In the genomic region with DNA sequence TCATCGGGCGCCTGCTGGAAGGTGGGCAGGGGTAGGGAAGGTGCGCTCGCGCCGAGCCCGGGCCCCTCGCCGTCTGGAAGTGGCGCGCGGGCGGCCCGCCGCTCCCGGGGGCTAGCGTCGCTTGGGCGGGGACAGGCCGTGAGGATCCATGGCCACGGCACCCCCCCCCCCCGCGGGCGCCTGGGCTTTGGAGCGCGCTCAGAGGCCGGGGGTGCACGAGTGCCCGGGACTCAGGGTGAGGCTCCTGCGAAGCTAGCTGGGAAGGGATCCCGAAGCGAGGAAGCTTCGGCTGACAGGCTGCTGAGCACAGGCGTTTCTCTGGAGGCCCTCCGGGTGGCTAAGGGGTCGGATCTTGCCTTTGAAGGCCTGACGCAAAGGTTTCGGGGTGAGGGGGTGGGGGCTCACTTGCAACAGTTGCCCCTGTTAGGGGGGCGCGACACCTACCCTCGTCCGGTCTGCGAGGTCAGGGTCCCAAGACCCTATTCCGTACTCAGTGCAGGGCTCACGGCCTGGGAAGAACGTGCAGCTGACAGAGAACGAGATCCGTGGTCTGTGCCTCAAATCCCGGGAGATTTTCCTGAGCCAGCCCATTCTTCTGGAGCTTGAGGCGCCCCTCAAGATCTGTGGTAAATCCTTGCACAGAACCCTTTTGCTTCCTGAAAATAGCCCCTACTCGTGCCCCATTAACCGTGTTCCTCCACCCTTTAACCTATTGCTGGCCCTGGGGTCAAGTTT, we compare ENCODE assay signal across 8 mouse cellular contexts. TPM values are rescaled to one million over a fixed set of nuclear protein-coding genes. Genes with fewer than 3 reads are reported as not detected.
DNase-seq lines count a peak whose midpoint lies in the region; ATAC-seq lines count a peak whose summit lies in the region.

No protein-coding gene starts in this region.

- no peak; the same call in none of the 2 replicates for ATAC-seq in kidney, embryonic 14.5 days (ENCODE audit: low FRiP score, low TSS enrichment)
- ATAC-seq in forebrain, embryonic 13.5 days: no peak; the same call in 1 of the 2 replicates
- ATAC-seq in liver, embryonic 15.5 days (ENCODE audit: insufficient read depth): peak; percentile 60
- ATAC-seq in granulocyte monocyte progenitor cell, adult 5-6 weeks (replicated peaks; ENCODE audit: poor library complexity, severe bottlenecking): no peak

- H3K36me3 ChIP-seq in kidney, embryonic 14.5 days (ENCODE audit: control insufficient read depth, insufficient read depth, low read length): peaks cover 45% of the 10 kb centered on the region
- H3K36me3 ChIP-seq in forebrain, embryonic 13.5 days (ENCODE audit: poor library complexity, severe bottlenecking): peaks cover 45% of the 10 kb centered on the region
- H3K36me3 ChIP-seq in liver, embryonic 15.5 days (replicated peaks): peaks cover 46% of the 10 kb centered on the region

- H3K27me3 ChIP-seq in kidney, embryonic 14.5 days (ENCODE audit: control insufficient read depth, insufficient read depth, low read length): no peaks in the 10 kb centered on the region
- no peaks in the 10 kb centered on the region for H3K27me3 ChIP-seq in forebrain, embryonic 13.5 days
- no peaks in the 10 kb centered on the region for H3K27me3 ChIP-seq in liver, embryonic 15.5 days

- DNase-seq in kidney, adult 11 months: no peak
- peak; percentile 57 for DNase-seq in MN1 (ENCODE audit: low spot score)
- no peak for DNase-seq in cerebellum, adult 11 months
- DNase-seq in frontal cortex, postnatal 14 days (ENCODE audit: low spot score in 2 of 2): no peak

- H3K4me3 ChIP-seq in kidney, embryonic 14.5 days (ENCODE audit: low read length): peak overlapping the region; percentile 97
- H3K4me3 ChIP-seq in forebrain, embryonic 13.5 days: peak overlapping the region; percentile 97
- H3K4me3 ChIP-seq in liver, embryonic 15.5 days (replicated peaks): peak overlapping the region; percentile 86

- peak overlapping the region; percentile 98 for H3K27ac ChIP-seq in kidney, embryonic 14.5 days (ENCODE audit: low read depth, low read length)
- peak overlapping the region; percentile 81 for H3K27ac ChIP-seq in forebrain, embryonic 13.5 days
- peak overlapping the region; percentile 87 for H3K27ac ChIP-seq in liver, embryonic 15.5 days (replicated peaks)

- peaks cover 29% of the 10 kb centered on the region for H3K4me1 ChIP-seq in kidney, embryonic 14.5 days (ENCODE audit: control insufficient read depth, insufficient read depth, low read length)
- H3K4me1 ChIP-seq in forebrain, embryonic 13.5 days: peaks cover 32% of the 10 kb centered on the region
- H3K4me1 ChIP-seq in liver, embryonic 15.5 days (replicated peaks): peaks cover 69% of the 10 kb centered on the region

- peak overlapping the region; percentile 93 for H3K4me2 ChIP-seq in kidney, embryonic 14.5 days (replicated peaks; ENCODE audit: low read depth, low read length)
- peak overlapping the region; percentile 82 for H3K4me2 ChIP-seq in forebrain, embryonic 13.5 days
- H3K4me2 ChIP-seq in liver, embryonic 15.5 days: peak overlapping the region; percentile 88

- WGBS in kidney, embryonic 14.5 days: 1% methylated on average over 41 of the region's 52 CpGs
- WGBS in forebrain, embryonic 13.5 days: under 1% methylated on average over 46 of the region's 52 CpGs
- under 1% methylated on average over 44 of the region's 52 CpGs for WGBS in liver, embryonic 15.5 days (ENCODE audit: insufficient replicate concordance)

- H3K9me3 ChIP-seq in kidney, embryonic 14.5 days (ENCODE audit: control insufficient read depth, low read length): no peaks in the 10 kb centered on the region
- H3K9me3 ChIP-seq in forebrain, embryonic 13.5 days (replicated peaks): no peaks in the 10 kb centered on the region
- no peaks in the 10 kb centered on the region for H3K9me3 ChIP-seq in liver, embryonic 15.5 days (replicated peaks)

- H3K9ac ChIP-seq in kidney, embryonic 14.5 days (ENCODE audit: low read depth, low read length): peak overlapping the region; percentile 97
- peak overlapping the region; percentile 96 for H3K9ac ChIP-seq in forebrain, embryonic 13.5 days
- H3K9ac ChIP-seq in liver, embryonic 15.5 days: peak overlapping the region; percentile 92

RNA-seq across cellular contexts. Expression of a gene that starts 0.6 kb away (rescaled TPM):
- polyA plus RNA-seq in kidney, embryonic 14.5 days (2014; fragmentation: Nextera tagmentation; extraction: Ambion mirVana): 987 and 1,041 TPM in 2 replicates
- polyA plus RNA-seq in forebrain, embryonic 13.5 days (2015; fragmentation: Nextera tagmentation; extraction: Ambion mirVana): 664 and 700 TPM in 2 replicates
- polyA plus RNA-seq in liver, embryonic 15.5 days (2015; fragmentation: Nextera tagmentation; extraction: Ambion mirVana): 414 and 425 TPM in 2 replicates
- 406 and 527 TPM in 2 replicates for total RNA-seq in granulocyte monocyte progenitor cell, adult 5-6 weeks (2014; fragmentation: Nextera tagmentation)
- 494 and 518 TPM in 2 replicates for total RNA-seq in granulocyte monocyte progenitor cell, adult 5-6 weeks (2017)

RNA-seq across cellular contexts. Expression of a gene that starts 1.3 kb away (rescaled TPM):
- polyA plus RNA-seq in kidney, embryonic 14.5 days (2014; fragmentation: Nextera tagmentation; extraction: Ambion mirVana): 2.7 and 3.2 TPM in 2 replicates
- 0.77 and 0.82 TPM in 2 replicates for polyA plus RNA-seq in forebrain, embryonic 13.5 days (2015; fragmentation: Nextera tagmentation; extraction: Ambion mirVana)
- 5.5 and 7.0 TPM in 2 replicates for polyA plus RNA-seq in liver, embryonic 15.5 days (2015; fragmentation: Nextera tagmentation; extraction: Ambion mirVana)
- 41.1 and 50.1 TPM in 2 replicates for total RNA-seq in granulocyte monocyte progenitor cell, adult 5-6 weeks (2014; fragmentation: Nextera tagmentation)
- 11.3 and 18.4 TPM in 2 replicates for total RNA-seq in granulocyte monocyte progenitor cell, adult 5-6 weeks (2017)

RNA-seq across cellular contexts. Expression of a gene that starts 9.0 kb away (rescaled TPM):
- 34.7 and 39.5 TPM in 2 replicates for polyA plus RNA-seq in kidney, embryonic 14.5 days (2014; fragmentation: Nextera tagmentation; extraction: Ambion mirVana)
- 28.9 and 34.7 TPM in 2 replicates for polyA plus RNA-seq in forebrain, embryonic 13.5 days (2015; fragmentation: Nextera tagmentation; extraction: Ambion mirVana)
- polyA plus RNA-seq in liver, embryonic 15.5 days (2015; fragmentation: Nextera tagmentation; extraction: Ambion mirVana): 15.6 and 16.5 TPM in 2 replicates
- 27.8 and 41.3 TPM in 2 replicates for total RNA-seq in granulocyte monocyte progenitor cell, adult 5-6 weeks (2014; fragmentation: Nextera tagmentation)
- total RNA-seq in granulocyte monocyte progenitor cell, adult 5-6 weeks (2017): 16.0 and 16.3 TPM in 2 replicates

RNA-seq across cellular contexts. Expression of a gene that starts 17.1 kb away (rescaled TPM):
- polyA plus RNA-seq in kidney, embryonic 14.5 days (2014; fragmentation: Nextera tagmentation; extraction: Ambion mirVana): 1.7 and 1.9 TPM in 2 replicates
- 2.4 and 2.5 TPM in 2 replicates for polyA plus RNA-seq in forebrain, embryonic 13.5 days (2015; fragmentation: Nextera tagmentation; extraction: Ambion mirVana)
- polyA plus RNA-seq in liver, embryonic 15.5 days (2015; fragmentation: Nextera tagmentation; extraction: Ambion mirVana): 0.64 and 0.76 TPM in 2 replicates
- 0.58 and 5.7 TPM in 2 replicates for total RNA-seq in granulocyte monocyte progenitor cell, adult 5-6 weeks (2014; fragmentation: Nextera tagmentation)
- total RNA-seq in granulocyte monocyte progenitor cell, adult 5-6 weeks (2017): 1.1 and 2.9 TPM in 2 replicates

RNA-seq across cellular contexts. Expression of a gene that starts 21.6 kb away (rescaled TPM):
- 5.7 and 5.9 TPM in 2 replicates for polyA plus RNA-seq in kidney, embryonic 14.5 days (2014; fragmentation: Nextera tagmentation; extraction: Ambion mirVana)
- polyA plus RNA-seq in forebrain, embryonic 13.5 days (2015; fragmentation: Nextera tagmentation; extraction: Ambion mirVana): 0.63 and 0.76 TPM in 2 replicates
- polyA plus RNA-seq in liver, embryonic 15.5 days (2015; fragmentation: Nextera tagmentation; extraction: Ambion mirVana): 0.38 and 0.56 TPM in 2 replicates
- 6.8 and 7.4 TPM in 2 replicates for total RNA-seq in granulocyte monocyte progenitor cell, adult 5-6 weeks (2014; fragmentation: Nextera tagmentation)
- 0.67 and 1.8 TPM in 2 replicates for total RNA-seq in granulocyte monocyte progenitor cell, adult 5-6 weeks (2017)
